Comparison of ENCODE assay signal across 8 mouse cellular contexts in the genomic region with DNA sequence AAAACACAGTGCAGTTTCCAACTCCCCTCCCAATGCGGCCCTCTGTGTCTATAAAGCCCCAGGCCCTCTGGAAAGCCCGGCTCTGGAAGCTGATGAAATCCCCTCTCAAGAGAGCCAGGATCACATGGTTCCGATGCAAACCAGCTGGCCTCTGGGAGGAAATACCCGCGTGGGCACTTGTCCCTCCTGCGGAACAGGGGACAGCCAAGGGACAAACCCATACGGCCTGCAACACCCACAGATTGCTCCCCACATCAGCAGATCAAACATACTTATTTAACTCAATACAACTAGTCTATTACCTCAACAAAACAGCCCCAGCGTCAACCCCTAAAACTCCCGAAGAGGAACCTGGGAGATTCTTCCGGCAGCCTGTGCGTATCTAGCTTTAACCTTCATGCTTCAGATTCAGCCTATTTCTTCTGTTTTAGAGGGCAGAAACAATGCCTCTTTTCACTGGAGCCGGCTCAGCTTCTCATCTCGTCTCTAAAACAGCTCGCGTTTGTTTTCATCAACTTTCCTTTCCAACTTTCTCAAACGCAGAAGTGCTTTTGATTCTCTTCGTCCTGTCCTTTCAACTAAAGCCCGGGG. TPM values are rescaled to one million over a fixed set of nuclear protein-coding genes. Genes with fewer than 3 reads are reported as not detected.
DNase-seq lines count a peak whose midpoint lies in the region; ATAC-seq lines count a peak whose summit lies in the region.

No protein-coding gene starts in this region.

- peak overlapping the region; percentile 68 for H3K27ac ChIP-seq in midbrain, embryonic 13.5 days

- peak overlapping the region; percentile 92 for H3K4me2 ChIP-seq in midbrain, embryonic 13.5 days (replicated peaks)

- H3K9ac ChIP-seq in midbrain, embryonic 13.5 days (replicated peaks): peak overlapping the region; percentile 72

- no peaks in the 10 kb centered on the region; the same call in 1 of the 2 replicates for H3K36me3 ChIP-seq in midbrain, embryonic 13.5 days

- H3K4me1 ChIP-seq in midbrain, embryonic 13.5 days (replicated peaks): peaks cover 47% of the 10 kb centered on the region

- WGBS in midbrain, embryonic 13.5 days: 1% methylated on average over 18 of the region's 18 CpGs

- DNase-seq in CD4-positive, CD25-positive, alpha-beta regulatory T cell, adult 2 months (ENCODE audit: low read depth, low spot score): peak; percentile 66
- peak; percentile 73 for DNase-seq in NIH3T3 (ENCODE audit: low read depth)
- peak; percentile 74 to 75 for DNase-seq in heart, adult 18-20 months
- peak; percentile 55 for DNase-seq in kidney, postnatal 10 days
- no peak for DNase-seq in frontal cortex, postnatal 25 days (ENCODE audit: low spot score in 2 of 2)
- DNase-seq in urinary bladder, adult 2 months (ENCODE audit: low spot score): no peak

- no peaks in the 10 kb centered on the region for H3K27me3 ChIP-seq in midbrain, embryonic 13.5 days

- no peaks in the 10 kb centered on the region for H3K9me3 ChIP-seq in midbrain, embryonic 13.5 days

- peak overlapping the region; percentile 69 for H3K4me3 ChIP-seq in midbrain, embryonic 13.5 days (replicated peaks)

- ATAC-seq in midbrain, embryonic 13.5 days: no peak
- ATAC-seq in frontal cortex, adult (ENCODE audit: low TSS enrichment): no peak

RNA-seq across cellular contexts. Expression of gene Akna, which starts 6.3 kb away (rescaled TPM):
- total RNA-seq in heart, adult 18-20 months (2021): 1 to 10 TPM; 3.5 to 7.3 TPM
- 10.7 and 11.8 TPM in 2 replicates for polyA plus RNA-seq in midbrain, embryonic 13.5 days (2015; fragmentation: Nextera tagmentation; extraction: Ambion mirVana)
- polyA plus RNA-seq in urinary bladder, adult 2 months (2012; rRNA removed): 1.8 and 3.5 TPM in 2 replicates

RNA-seq across cellular contexts. Expression of gene Orm2, which starts 47.2 kb away (rescaled TPM):
- total RNA-seq in heart, adult 18-20 months (2021): under 1 TPM in 1 of 2 experiments, not detected in 1; 0.82 TPM
- not detected in 2 replicates for polyA plus RNA-seq in midbrain, embryonic 13.5 days (2015; fragmentation: Nextera tagmentation; extraction: Ambion mirVana)
- 0.16 and 0.36 TPM in 2 replicates for polyA plus RNA-seq in urinary bladder, adult 2 months (2012; rRNA removed)

RNA-seq across cellular contexts. Expression of gene Orm3, which starts 53.5 kb away (rescaled TPM):
- 1 to 10 TPM; 2.2 to 3.1 TPM for total RNA-seq in heart, adult 18-20 months (2021)
- not detected in 2 replicates for polyA plus RNA-seq in midbrain, embryonic 13.5 days (2015; fragmentation: Nextera tagmentation; extraction: Ambion mirVana)
- polyA plus RNA-seq in urinary bladder, adult 2 months (2012; rRNA removed): 0.32 and 0.39 TPM in 2 replicates

Comparison
In these comparisons a context has a peak if more than half of its experiments do, and no peak if none do; other contexts are left out.
1. DNase-seq: peak in CD4-positive, CD25-positive, alpha-beta regulatory T cell, adult 2 months (single experiment), NIH3T3 (single experiment), heart, adult 18-20 months (2 of 2) and kidney, postnatal 10 days (single experiment); none in frontal cortex, postnatal 25 days (0 of 2) and urinary bladder, adult 2 months (single experiment).